Mouse (Mus musculus) midbrain, postnatal 0 days (tissue): ENCODE results near the gene Zfp865. TPM values are rescaled to one million over a fixed set of nuclear protein-coding genes. Genes with fewer than 3 reads are reported as not detected.

Experiments
- ATAC-seq: fragments of 200-750 bp; cut with Nextera tagmentation; 2 replicates; pipeline ENCODE4 v1.8.0; 2017; ENCODE audit warnings: moderate number of reproducible peaks, mild to moderate bottlenecking, moderate TSS enrichment, moderate library complexity; ENCODE audit not compliant: low FRiP score
- DNase-seq: peaks from one replicate; pipeline ENCODE4 v3.0.0-alpha.2; 2015; ENCODE audit warnings: low spot score
- H3K27ac ChIP-seq: fragments of 300-500 bp; sonication (generic); 2 replicates; pipeline ENCODE4 v1.5.1; 2014; ENCODE audit warnings: low read depth, mild to moderate bottlenecking, low read length, mixed read lengths
- H3K27me3 ChIP-seq: fragments of 300-500 bp; sonication (generic); 2 replicates; pipeline ENCODE4 v1.6.1; 2014; ENCODE audit warnings: low read length, control low read depth, mixed read lengths; ENCODE audit not compliant: insufficient read depth
- H3K36me3 ChIP-seq: fragments of 300-500 bp; sonication (generic); 2 replicates; pipeline ENCODE4 v1.6.1; 2014; ENCODE audit warnings: low read length, control low read depth, mixed read lengths; ENCODE audit not compliant: insufficient read depth
- H3K4me1 ChIP-seq: fragments of 300-500 bp; sonication (generic); 2 replicates; pipeline ENCODE4 v1.6.1; 2014; ENCODE audit warnings: mild to moderate bottlenecking, control low read depth, antibody characterized with exemption, low read length, mixed read lengths; ENCODE audit not compliant: insufficient read depth
- H3K4me2 ChIP-seq: fragments of 300-500 bp; sonication (generic); 2 replicates; pipeline ENCODE4 v1.6.1; 2014; ENCODE audit warnings: low read depth, mild to moderate bottlenecking, low read length, mixed read lengths; ENCODE audit not compliant: poor library complexity, severe bottlenecking
- H3K4me3 ChIP-seq: fragments of 300-500 bp; sonication (generic); 2 replicates; pipeline ENCODE4 v1.5.1; 2014; ENCODE audit warnings: low read depth, mild to moderate bottlenecking, low read length, moderate library complexity
- H3K9ac ChIP-seq: fragments of 300-500 bp; sonication (generic); replicated peaks from 2 replicates; pipeline ENCODE4 v1.6.1; 2014; ENCODE audit warnings: mild to moderate bottlenecking, low read length, moderate library complexity, mixed read lengths; ENCODE audit not compliant: poor library complexity, severe bottlenecking
- H3K9me3 ChIP-seq: fragments of 300-500 bp; sonication (generic); 2 replicates; pipeline ENCODE4 v1.6.1; 2016; ENCODE audit warnings: low read length, control low read depth
- CTCF ChIP-seq: IDR thresholded peaks from 2 replicates; pipeline ENCODE4 v1.5.1; 2016; ENCODE audit warnings: antibody characterized with exemption, mild to moderate bottlenecking
- WGBS: fragments of 180-500 bp; shearing (Covaris S2); extraction: QIAGEN DNeasy Blood & Tissue Kit; methylation state at CpG from one replicate; pipeline ENCODE4 v1.1.7; 2014; 5-methylcytosine and 5-hydroxymethylcytosine counted together
- polyA plus RNA-seq: library from polyadenylated mRNA; unstranded; fragments of >200 nt; fragmentation: Nextera tagmentation; extraction: Ambion mirVana; gene quantifications from 2 replicates; pipeline ENCODE4 v1.2.1, GENCODE M21; 2015
- total RNA-seq: library from RNA; depleted of rRNA; stranded (reverse); fragments of >200 nt; gene quantifications from 2 replicates; pipeline ENCODE4 v1.2.3, GENCODE M21; 2014

The Zfp865 gene
- total and polyA plus RNA-seq, 2 experiments from 2014 or later: 6.8 to 48.4 TPM

DNA sequence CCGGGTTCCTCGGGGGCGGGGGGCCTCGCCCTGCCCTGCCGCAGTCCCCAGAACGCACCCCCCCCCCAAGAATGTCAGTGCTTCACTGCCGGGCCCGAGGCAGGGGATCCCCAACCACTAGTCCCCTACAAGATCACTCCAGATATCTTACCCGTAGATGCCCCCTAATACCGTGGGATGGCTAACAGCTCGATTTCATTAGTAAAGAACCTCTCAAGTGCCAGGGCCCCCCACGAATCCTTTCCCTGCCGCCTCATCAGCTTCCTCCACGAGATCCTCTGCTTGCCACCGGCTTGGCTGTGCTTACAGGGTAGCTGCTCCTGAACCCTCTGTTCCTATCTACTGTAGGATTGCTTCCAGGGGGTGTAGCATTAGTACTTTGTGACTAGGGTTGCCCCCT, 509 bp downstream of the Zfp865 start:
- Histone ChIP-seq H3K36me3 (peaks cover 17% of the 10 kb centered on the region; the same call in 1 of the 2 replicates), H3K9me3 (no peaks in the 10 kb centered on the region), H3K27me3 (no peaks in the 10 kb centered on the region), H3K9ac (peak overlapping the region; percentile 93), H3K4me3 (peak overlapping the region; percentile 79), H3K4me1 (peaks cover 7% of the 10 kb centered on the region; the same call in 1 of the 2 replicates), H3K27ac (peak overlapping the region; percentile 94), H3K4me2 (peak overlapping the region; percentile 91)
- TF ChIP-seq CTCF: no peak
- WGBS: 0% methylated on average over 14 of the region's 15 CpGs
- peak; percentile 11 for DNase-seq
- ATAC-seq: peak; percentile 7; the same call in 1 of the 2 replicates

DNA sequence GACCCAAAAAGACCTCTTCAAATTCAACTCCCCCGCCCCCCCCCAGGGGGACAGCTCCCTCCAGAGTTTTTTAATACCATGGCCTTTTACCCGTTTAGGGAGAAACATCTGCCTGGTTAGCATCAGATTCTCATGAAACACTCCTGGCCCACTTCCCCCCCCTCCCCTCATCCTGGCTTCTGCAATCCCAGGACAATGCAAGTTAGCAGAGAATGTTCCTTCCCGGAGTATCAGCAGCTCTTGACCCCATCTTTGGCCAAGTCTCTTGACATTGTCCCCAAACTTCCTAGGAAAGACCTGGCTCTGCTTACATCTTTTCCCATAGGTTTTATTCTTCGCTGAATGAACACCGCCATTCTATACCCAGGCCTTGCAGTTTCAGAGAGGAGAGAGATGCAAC, 1.0 kb downstream of the Zfp865 start:
- DNase-seq: no peak
- WGBS: 46% methylated on average over 5 of the region's 5 CpGs
- no peak for ATAC-seq

DNA sequence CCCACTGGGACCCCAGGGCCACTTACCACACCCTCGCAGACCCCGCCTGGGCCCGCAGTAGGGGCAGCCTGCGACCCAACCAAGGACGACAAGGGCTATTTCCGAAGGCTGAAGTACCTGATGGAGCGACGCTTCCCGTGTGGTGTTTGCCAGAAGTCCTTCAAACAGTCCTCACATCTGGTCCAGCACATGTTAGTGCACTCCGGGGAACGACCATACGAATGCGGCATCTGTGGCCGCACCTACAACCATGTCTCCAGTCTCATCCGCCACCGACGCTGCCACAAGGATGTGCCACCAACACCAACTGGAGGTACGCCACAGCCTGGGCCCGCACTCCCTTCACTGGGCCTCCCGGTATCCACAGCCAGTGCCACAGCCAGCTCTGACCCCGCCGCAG, 9.4 kb downstream of the Zfp865 start:
- TF ChIP-seq CTCF: no peak
- no peak overlapping the region for H3K27ac ChIP-seq
- H3K36me3 ChIP-seq: peaks cover 62% of the 10 kb centered on the region
- no peak overlapping the region for H3K9ac ChIP-seq
- no peaks in the 10 kb centered on the region for H3K4me1 ChIP-seq
- H3K4me3 ChIP-seq: no peak overlapping the region
- no peak overlapping the region for H3K4me2 ChIP-seq
- H3K27me3 ChIP-seq: no peaks in the 10 kb centered on the region
- no peak for ATAC-seq
- 96% methylated on average over 22 of the region's 22 CpGs for WGBS
- peaks cover 21% of the 10 kb centered on the region; the same call in 1 of the 2 replicates for H3K9me3 ChIP-seq
- no peak for DNase-seq

More for the DNA sequence above, 1.0 kb downstream of the Zfp865 start:
- Histone ChIP-seq H3K9ac (peak overlapping the region; percentile 93), H3K9me3 (no peaks in the 10 kb centered on the region), H3K36me3 (peaks cover 17% of the 10 kb centered on the region; the same call in 1 of the 2 replicates), H3K4me2 (peak overlapping the region; percentile 91), H3K27ac (peak overlapping the region; percentile 94), H3K4me1 (peaks cover 7% of the 10 kb centered on the region; the same call in 1 of the 2 replicates), H3K4me3 (peak overlapping the region; percentile 79), H3K27me3 (no peaks in the 10 kb centered on the region)
- TF ChIP-seq CTCF: no peak

DNA sequence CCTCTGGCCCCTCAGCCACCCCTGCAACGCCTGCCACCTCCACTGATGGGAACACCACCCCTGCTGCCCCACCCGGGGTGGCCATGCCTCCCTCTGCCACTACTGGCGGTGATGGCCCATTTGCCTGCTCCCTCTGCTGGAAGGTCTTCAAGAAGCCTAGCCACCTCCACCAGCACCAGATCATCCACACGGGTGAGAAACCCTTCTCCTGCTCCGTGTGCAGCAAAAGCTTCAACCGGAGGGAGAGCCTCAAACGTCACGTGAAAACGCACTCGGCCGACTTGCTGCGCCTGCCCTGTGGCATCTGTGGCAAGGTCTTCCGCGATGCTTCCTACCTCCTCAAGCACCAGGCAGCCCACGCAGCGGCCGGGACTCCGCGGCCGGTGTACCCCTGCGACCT, 9.8 kb downstream of the Zfp865 start:
- DNase-seq (no peak), ATAC-seq (no peak)
- Histone ChIP-seq H3K27me3 (no peaks in the 10 kb centered on the region), H3K36me3 (peaks cover 63% of the 10 kb centered on the region), H3K9ac (no peak overlapping the region), H3K27ac (no peak overlapping the region), H3K4me1 (no peaks in the 10 kb centered on the region), H3K4me3 (no peak overlapping the region), H3K4me2 (no peak overlapping the region), H3K9me3 (peaks cover 21% of the 10 kb centered on the region; the same call in 1 of the 2 replicates)
- no peak for TF ChIP-seq CTCF
- 96% methylated on average over 21 of the region's 21 CpGs for WGBS

DNA sequence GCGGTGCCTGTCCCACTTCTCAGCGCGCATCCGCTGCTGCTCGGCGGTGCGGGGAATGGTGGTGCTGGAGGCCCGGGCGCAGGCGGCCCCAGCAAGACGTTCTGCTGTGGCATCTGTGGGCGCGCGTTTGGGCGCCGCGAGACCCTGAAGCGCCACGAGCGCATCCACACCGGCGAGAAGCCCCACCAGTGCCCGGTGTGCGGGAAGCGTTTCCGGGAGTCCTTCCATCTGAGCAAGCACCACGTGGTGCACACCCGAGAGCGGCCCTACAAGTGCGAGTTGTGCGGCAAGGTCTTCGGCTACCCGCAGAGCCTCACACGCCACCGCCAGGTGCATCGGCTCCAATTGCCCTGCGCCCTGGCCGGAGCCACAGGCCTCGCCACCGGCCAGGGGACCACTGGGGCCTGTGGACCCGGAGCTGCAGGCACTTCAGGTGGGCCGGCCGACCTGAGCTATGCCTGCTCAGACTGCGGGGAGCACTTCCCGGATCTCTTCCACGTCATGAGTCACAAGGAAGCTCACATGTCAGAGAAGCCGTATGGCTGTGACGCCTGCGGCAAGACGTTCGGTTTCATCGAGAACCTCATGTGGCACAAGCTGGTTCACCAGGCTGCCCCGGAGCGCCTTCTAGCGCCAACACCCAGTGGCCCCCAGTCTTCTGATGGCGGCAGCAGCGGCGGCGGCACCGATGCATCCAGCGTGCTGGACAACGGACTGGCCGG, 10.5 kb downstream of the Zfp865 start:
- H3K27me3 ChIP-seq: no peaks in the 10 kb centered on the region
- peaks cover 71% of the 10 kb centered on the region for H3K36me3 ChIP-seq
- no peak overlapping the region for H3K4me2 ChIP-seq
- no peaks in the 10 kb centered on the region for H3K4me1 ChIP-seq
- TF ChIP-seq CTCF: no peak
- ATAC-seq: no peak
- H3K9ac ChIP-seq: no peak overlapping the region
- peaks cover 21% of the 10 kb centered on the region; the same call in 1 of the 2 replicates for H3K9me3 ChIP-seq
- no peak for DNase-seq
- H3K4me3 ChIP-seq: no peak overlapping the region
- no peak overlapping the region for H3K27ac ChIP-seq
- 89% methylated on average over 62 of the region's 63 CpGs for WGBS

DNA sequence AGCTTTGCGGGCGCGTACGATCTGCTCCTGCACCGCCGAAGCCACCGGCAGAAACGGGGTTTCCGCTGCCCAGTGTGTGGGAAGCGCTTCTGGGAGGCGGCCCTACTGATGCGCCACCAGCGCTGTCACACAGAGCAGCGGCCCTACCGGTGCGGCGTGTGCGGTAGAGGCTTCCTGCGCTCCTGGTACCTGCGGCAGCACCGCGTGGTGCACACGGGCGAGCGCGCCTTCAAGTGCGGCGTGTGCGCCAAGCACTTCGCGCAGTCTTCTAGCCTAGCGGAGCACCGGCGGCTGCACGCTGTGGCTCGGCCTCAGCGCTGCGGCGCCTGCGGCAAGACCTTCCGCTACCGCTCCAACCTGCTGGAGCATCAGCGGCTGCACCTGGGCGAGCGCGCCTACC, 11.3 kb downstream of the Zfp865 start:
- no peak for DNase-seq
- Histone ChIP-seq H3K9ac (no peak overlapping the region), H3K4me2 (no peak overlapping the region), H3K4me3 (no peak overlapping the region), H3K27ac (no peak overlapping the region), H3K36me3 (peaks cover 76% of the 10 kb centered on the region), H3K4me1 (no peaks in the 10 kb centered on the region), H3K27me3 (no peaks in the 10 kb centered on the region), H3K9me3 (peaks cover 21% of the 10 kb centered on the region; the same call in 1 of the 2 replicates)
- no peak for TF ChIP-seq CTCF
- WGBS: 83% methylated on average over 46 of the region's 46 CpGs
- no peak for ATAC-seq
